Mouse (Mus musculus) Patski (cell line): ENCODE data around the gene Gna12. TPM values are rescaled to one million over a fixed set of nuclear protein-coding genes. Genes with fewer than 3 reads are reported as not detected.

Experiments
- ATAC-seq: fragments of 100-300 bp; one replicate; pipeline ENCODE4 v1.8.0; 2021
- CTCF ChIA-PET: fragments of 350-600 bp; sonication (Branson Sonifier 250); formaldehyde crosslinking; loops from one replicate; lab custom pipeline; 2022; ENCODE audit warnings: inconsistent platforms; lab: Charles Lee
- POLR2A ChIA-PET: fragments of 350-600 bp; sonication (Branson Sonifier 250); formaldehyde crosslinking; loops from one replicate; lab custom pipeline; 2022; ENCODE audit warnings: antibody characterized with exemption, inconsistent platforms; lab: Charles Lee
- DNase-seq: peaks from one replicate; pipeline ENCODE4 v3.0.0-alpha.2; 2011; ENCODE audit warnings: low read depth, low spot score
- H3K27me3 ChIP-seq: fragments of 371-371 bp; one replicate; pipeline ENCODE4 v1.5.1; 2021
- CTCF ChIP-seq: fragments of 100-300 bp; IDR thresholded peaks from one replicate; pipeline ENCODE4 v1.5.1; 2021
- in situ Hi-C: fragments of 300-500 bp; cut with MboI; formaldehyde crosslinking; loops from 3 replicates; pipeline ENCODE4 v1.11.1; 2018; ENCODE audit warnings: low pct_unique_long_range_greater_than_20kb, mixed read lengths
- polyA plus RNA-seq: library from polyadenylated mRNA; unstranded; gene quantifications from one replicate; pipeline ENCODE4 v1.2.3, GENCODE M21; 2021

Gene Gna12
- polyA plus RNA-seq, 1 experiment from 2014 or later = 80.5 TPM

GRCm38 (mm10) chr5:140857432-140858154 lies 27.4 kb upstream of the Gna12 start:
- in situ Hi-C loops = loop anchor here (5.0 kb wide), 1 partner anchor 1460 kb away; no protein-coding TSS in a partner anchor
- POLR2A ChIA-PET = no interaction called here
- CTCF ChIA-PET = interaction anchor here (0.6 to 5.0 kb wide), 7 partner anchors 9 to 366 kb away, joined by 3 to 26 read pairs (median 4); no protein-coding TSS in a partner anchor
- DNase-seq = no peak
- peak; percentile 61 for TF ChIP-seq CTCF
- ATAC-seq = no peak
- H3K27me3 ChIP-seq = peaks cover 3% of the 10 kb centered on the region

GRCm38 (mm10) chr5:140855909-140856530 lies 25.8 kb upstream of the Gna12 start:
- ChIA-PET CTCF (interaction anchor here (0.8 to 5.0 kb wide), 5 partner anchors 10 to 106 kb away, joined by 3 to 26 read pairs (median 3); no protein-coding TSS in a partner anchor), POLR2A (no interaction called here)
- DNase-seq (no peak), ATAC-seq (no peak)
- TF ChIP-seq CTCF = no peak
- H3K27me3 ChIP-seq = peaks cover 14% of the 10 kb centered on the region
- in situ Hi-C loops = loop anchor here (5.0 kb wide), 1 partner anchor 1461 kb away; no protein-coding TSS in a partner anchor

GRCm38 (mm10) chr5:140854700-140855099 lies 24.5 kb upstream of the Gna12 start:
- ChIA-PET CTCF (interaction anchor here (1.0 kb wide), 1 partner anchor 14 kb away, joined by 4 read pairs; no protein-coding TSS in a partner anchor), POLR2A (no interaction called here)
- in situ Hi-C loops = loop anchor here (5.0 kb wide), 1 partner anchor 1463 kb away; no protein-coding TSS in a partner anchor
- DNase-seq (no peak), ATAC-seq (no peak)
- peaks cover 15% of the 10 kb centered on the region for H3K27me3 ChIP-seq
- no peak for TF ChIP-seq CTCF

DNA sequence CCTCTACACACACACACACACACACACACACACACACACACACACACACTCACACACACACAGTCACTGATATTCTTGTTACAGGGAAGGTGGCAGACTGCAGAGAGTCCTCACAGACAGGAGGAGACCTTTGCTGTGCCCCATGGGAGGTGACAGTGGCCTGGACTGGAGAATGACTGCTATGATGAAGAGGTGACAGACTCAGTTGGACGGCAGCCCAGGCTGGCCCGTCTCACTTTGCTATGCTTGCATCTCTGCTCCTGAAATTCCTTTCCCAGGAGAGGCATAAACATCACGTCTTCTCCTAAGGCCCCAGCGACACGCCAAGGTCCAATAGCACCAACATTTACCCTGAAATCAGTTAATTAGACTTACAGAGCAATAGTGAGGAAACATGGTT lies 23.5 kb upstream of the Gna12 start:
- CTCF ChIA-PET = no interaction called here
- no peak for DNase-seq
- no peak for TF ChIP-seq CTCF
- ATAC-seq = no peak
- H3K27me3 ChIP-seq = peaks cover 14% of the 10 kb centered on the region
- in situ Hi-C loops = no loop called here
- POLR2A ChIA-PET = no interaction called here

GRCm38 (mm10) chr5:140852435-140852996 lies 22.3 kb upstream of the Gna12 start:
- DNase-seq (no peak), ATAC-seq (no peak)
- CTCF ChIA-PET = interaction anchor here (1.8 kb wide), 1 partner anchor 103 kb away, joined by 5 read pairs; no protein-coding TSS in a partner anchor
- H3K27me3 ChIP-seq = peaks cover 11% of the 10 kb centered on the region
- no peak for TF ChIP-seq CTCF
- in situ Hi-C loops = no loop called here
- POLR2A ChIA-PET = no interaction called here

DNA sequence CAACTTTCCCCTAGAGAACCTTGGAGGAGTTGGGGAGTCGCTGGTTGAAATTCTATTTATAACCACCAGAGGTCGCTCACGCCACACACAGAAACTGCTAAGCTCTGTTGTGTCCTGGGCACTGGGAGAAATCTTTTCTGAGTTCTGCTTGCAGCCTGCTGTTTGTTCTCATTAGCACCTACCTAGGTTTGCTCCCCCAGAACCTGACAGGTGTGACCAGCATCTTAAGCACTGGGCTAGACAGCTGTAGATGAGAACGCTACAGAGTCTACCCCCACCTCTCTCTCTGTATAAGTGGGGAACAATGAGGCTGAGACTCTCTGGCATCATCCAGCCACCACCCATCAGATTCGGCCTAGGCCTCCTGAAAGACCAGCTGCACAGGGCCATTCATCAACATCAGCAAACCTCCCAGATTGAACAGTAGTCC lies 17.1 kb upstream of the Gna12 start:
- in situ Hi-C loops = no loop called here
- peak; percentile 79 for TF ChIP-seq CTCF
- DNase-seq = no peak
- ChIA-PET POLR2A (no interaction called here), CTCF (interaction anchor here (0.7 to 3.5 kb wide), 15 partner anchors 11 to 1471 kb away, joined by 3 to 26 read pairs (median 3); no protein-coding TSS in a partner anchor)
- no peak for ATAC-seq
- peaks cover 11% of the 10 kb centered on the region for H3K27me3 ChIP-seq

DNA sequence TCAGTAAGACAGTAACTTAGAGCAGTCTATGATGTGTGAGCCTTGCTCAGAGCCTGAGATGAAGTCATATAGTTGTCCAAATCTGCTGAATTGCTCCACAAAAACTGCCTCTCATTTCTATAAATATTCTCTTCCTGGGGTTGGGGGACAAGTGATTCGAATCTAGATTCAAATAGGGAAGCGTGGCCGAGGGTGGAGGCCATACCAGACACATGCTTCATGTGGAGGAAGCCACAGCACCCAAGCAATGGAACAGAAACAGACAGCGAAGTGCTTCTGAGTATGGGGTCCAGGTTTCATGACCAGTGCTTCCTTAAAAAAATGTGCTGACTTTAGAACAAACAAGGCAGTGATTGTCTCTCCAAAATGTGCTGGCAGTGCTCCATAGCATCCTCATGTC lies 11.7 kb upstream of the Gna12 start:
- ChIA-PET POLR2A (no interaction called here), CTCF (interaction anchor here (1.0 to 1.3 kb wide), 2 partner anchors 15 to 90 kb away, joined by 3 read pairs; no protein-coding TSS in a partner anchor)
- H3K27me3 ChIP-seq = peaks cover 5% of the 10 kb centered on the region
- TF ChIP-seq CTCF = no peak
- in situ Hi-C loops = no loop called here
- ATAC-seq = no peak
- no peak for DNase-seq

GRCm38 (mm10) chr5:140831064-140831431 lies 817 bp upstream of the Gna12 start:
- DNase-seq (no peak), ATAC-seq (no peak)
- in situ Hi-C loops = no loop called here
- ChIA-PET CTCF (interaction anchor here (0.6 to 1.5 kb wide), 3 partner anchors 15 to 63 kb away, joined by 3 to 4 read pairs (median 3); no protein-coding TSS in a partner anchor), POLR2A (interaction anchor here (0.8 to 1.0 kb wide), 2 partner anchors 22 to 63 kb away, joined by 3 read pairs; no protein-coding TSS in a partner anchor)
- H3K27me3 ChIP-seq = no peaks in the 10 kb centered on the region
- no peak for TF ChIP-seq CTCF

GRCm38 (mm10) chr5:140829911-140830294 lies 328 bp downstream of the Gna12 start:
- CTCF ChIA-PET = interaction anchor here (1.0 to 1.5 kb wide), 2 partner anchors 12 to 16 kb away, joined by 4 read pairs; no protein-coding TSS in a partner anchor
- DNase-seq = no peak
- TF ChIP-seq CTCF = no peak
- no peaks in the 10 kb centered on the region for H3K27me3 ChIP-seq
- POLR2A ChIA-PET = interaction anchor here (0.7 to 1.7 kb wide), 4 partner anchors 33 to 81 kb away, joined by 3 to 6 read pairs (median 4); no protein-coding TSS in a partner anchor
- in situ Hi-C loops = loop anchor here (5.0 kb wide), 1 partner anchor 58 kb away; no protein-coding TSS in a partner anchor
- no peak for ATAC-seq
